Mouse (Mus musculus): ENCODE measurements around the gene Gpr139. TPM values are rescaled to one million over a fixed set of nuclear protein-coding genes. Genes with fewer than 3 reads are reported as not detected.

The Gpr139 gene
- total and polyA plus RNA-seq, 3 experiments: not detected

- Histone ChIP-seq H3K27me3 (ENCODE audit: control insufficient read depth, insufficient read depth, low read length) (peaks cover 1% of the 10 kb centered on the region; the same call in 1 of the 2 replicates), H3K27ac (no peak overlapping the region), H3K4me1 (ENCODE audit: control insufficient read depth, insufficient read depth, low read length) (no peaks in the 10 kb centered on the region), H3K36me3 (ENCODE audit: control insufficient read depth, insufficient read depth, low read length) (no peaks in the 10 kb centered on the region), H3K4me3 (no peak overlapping the region), H3K9ac (ENCODE audit: low read depth, low read length) (no peak overlapping the region), H3K79me2 (replicated peaks; ENCODE audit: control insufficient read depth, insufficient read depth, low read length) (no peaks in the 10 kb centered on the region)
- DNase-seq: no peak
- 6% methylated on average over 23 of the region's 23 CpGs for WGBS
- TF ChIP-seq CTCF (IDR thresholded peaks at IDR 0.05) (no peak), EP300 (IDR thresholded peaks at IDR 0.05; ENCODE audit: insufficient read depth, low read depth, low read length) (no peak), POLR2A (IDR thresholded peaks at IDR 0.05; ENCODE audit: insufficient read depth, low read depth, low read length) (no peak)
- intact Hi-C loops (cut with DNase I): no loop called here
These were observed 958 bp upstream of the Gpr139 start for GRCm38 (mm10) chr7:119185181-119185940.

DNA sequence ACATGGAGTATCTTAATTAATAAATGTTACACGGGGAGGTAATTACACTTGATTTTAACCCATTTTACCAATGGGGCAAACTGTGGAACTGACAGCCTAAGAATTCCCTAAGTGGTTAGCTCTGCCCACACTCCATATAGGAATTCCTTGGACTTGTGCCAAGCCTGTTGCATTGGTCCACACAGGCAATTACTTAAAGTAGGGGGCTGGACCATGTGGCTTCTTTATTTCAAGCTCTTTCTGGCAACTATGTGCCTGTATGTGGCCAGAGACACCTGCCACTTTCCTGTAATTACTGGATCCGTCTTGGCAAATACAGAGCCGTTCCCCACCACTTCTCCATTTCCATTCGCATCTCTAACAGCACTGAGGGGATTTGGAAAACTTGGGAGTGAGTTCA is 3.4 kb downstream of the Gpr139 start:
- intact Hi-C loops (cut with DNase I): no loop called here
- H3K27me3 ChIP-seq (ENCODE audit: control insufficient read depth, insufficient read depth, low read length): peaks cover 1% of the 10 kb centered on the region; the same call in 1 of the 2 replicates
- 64% methylated on average over 4 of the region's 4 CpGs for WGBS
- no peak overlapping the region for H3K9ac ChIP-seq (ENCODE audit: low read depth, low read length)
- DNase-seq: no peak
- no peaks in the 10 kb centered on the region for H3K79me2 ChIP-seq (replicated peaks; ENCODE audit: control insufficient read depth, insufficient read depth, low read length)
- no peaks in the 10 kb centered on the region for H3K4me1 ChIP-seq (ENCODE audit: control insufficient read depth, insufficient read depth, low read length)
- H3K4me3 ChIP-seq: no peak overlapping the region
- no peak for TF ChIP-seq EP300 (IDR thresholded peaks at IDR 0.05; ENCODE audit: insufficient read depth, low read depth, low read length)
- TF ChIP-seq POLR2A (IDR thresholded peaks at IDR 0.05; ENCODE audit: insufficient read depth, low read depth, low read length): no peak
- no peak for TF ChIP-seq CTCF (IDR thresholded peaks at IDR 0.05)
- no peaks in the 10 kb centered on the region for H3K36me3 ChIP-seq (ENCODE audit: control insufficient read depth, insufficient read depth, low read length)
- H3K27ac ChIP-seq: no peak overlapping the region

- H3K79me2 ChIP-seq (replicated peaks; ENCODE audit: control insufficient read depth, insufficient read depth, low read length): no peaks in the 10 kb centered on the region
- H3K27ac ChIP-seq: no peak overlapping the region
- no peaks in the 10 kb centered on the region for H3K4me1 ChIP-seq (ENCODE audit: control insufficient read depth, insufficient read depth, low read length)
- no peak for DNase-seq
- H3K9ac ChIP-seq (ENCODE audit: low read depth, low read length): no peak overlapping the region
- TF ChIP-seq POLR2A (IDR thresholded peaks at IDR 0.05; ENCODE audit: insufficient read depth, low read depth, low read length): no peak
- TF ChIP-seq CTCF (IDR thresholded peaks at IDR 0.05): no peak
- TF ChIP-seq EP300 (IDR thresholded peaks at IDR 0.05; ENCODE audit: insufficient read depth, low read depth, low read length): no peak
- H3K36me3 ChIP-seq (ENCODE audit: control insufficient read depth, insufficient read depth, low read length): no peaks in the 10 kb centered on the region
- H3K4me3 ChIP-seq: no peak overlapping the region
- WGBS: 82% methylated on average over 3 of the region's 3 CpGs
- intact Hi-C loops (cut with DNase I): no loop called here
- H3K27me3 ChIP-seq (ENCODE audit: control insufficient read depth, insufficient read depth, low read length): 0 out of 2 replicates have a peak, but pooled peaks cover 2% of the 10 kb centered on the region
These were observed 24.4 kb downstream of the Gpr139 start for GRCm38 (mm10) chr7:119160015-119160414.

GRCm38 (mm10) chr7:119111771-119112170 is 72.6 kb downstream of the Gpr139 start:
- no peak for DNase-seq
- Histone ChIP-seq H3K79me2 (replicated peaks; ENCODE audit: control insufficient read depth, insufficient read depth, low read length) (no peaks in the 10 kb centered on the region), H3K36me3 (ENCODE audit: control insufficient read depth, insufficient read depth, low read length) (no peaks in the 10 kb centered on the region), H3K27ac (no peak overlapping the region), H3K9ac (ENCODE audit: low read depth, low read length) (no peak overlapping the region), H3K4me3 (no peak overlapping the region), H3K27me3 (ENCODE audit: control insufficient read depth, insufficient read depth, low read length) (no peaks in the 10 kb centered on the region), H3K4me1 (ENCODE audit: control insufficient read depth, insufficient read depth, low read length) (no peaks in the 10 kb centered on the region)
- intact Hi-C loops (cut with DNase I): no loop called here
- TF ChIP-seq EP300 (IDR thresholded peaks at IDR 0.05; ENCODE audit: insufficient read depth, low read depth, low read length): no peak
- TF ChIP-seq CTCF (IDR thresholded peaks at IDR 0.05): no peak
- no peak for TF ChIP-seq POLR2A (IDR thresholded peaks at IDR 0.05; ENCODE audit: insufficient read depth, low read depth, low read length)
- 63% methylated on average over 8 of the region's 8 CpGs for WGBS

DNA sequence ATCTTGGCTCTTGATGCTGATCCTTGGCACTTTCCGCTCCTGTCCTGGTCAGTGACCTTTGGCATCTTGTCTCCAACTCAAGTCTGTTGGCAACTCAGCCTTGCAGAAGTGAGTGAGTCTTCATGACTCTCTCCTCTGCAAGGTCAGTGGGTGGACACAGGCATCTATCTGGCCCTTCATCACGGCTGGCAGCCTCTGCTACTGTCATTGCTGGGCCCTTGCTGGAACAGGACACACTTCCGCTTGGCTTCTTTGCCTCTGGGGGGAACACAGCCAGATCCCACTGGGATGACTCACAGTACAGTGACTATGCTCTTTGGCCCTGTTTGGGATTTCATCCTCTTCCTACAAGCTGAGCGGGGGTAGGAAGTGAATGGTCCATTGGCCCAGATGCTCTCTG is 78.5 kb downstream of the Gpr139 start:
- intact Hi-C loops (cut with DNase I): no loop called here
- H3K4me3 ChIP-seq: no peak overlapping the region

GRCm38 (mm10) chr7:119096583-119096982 is 87.8 kb downstream of the Gpr139 start:
- no peak overlapping the region for H3K27ac ChIP-seq
- intact Hi-C loops (cut with DNase I): no loop called here
- no peak overlapping the region for H3K4me3 ChIP-seq
- WGBS: 66% methylated on average over 3 of the region's 3 CpGs
- no peaks in the 10 kb centered on the region for H3K79me2 ChIP-seq (replicated peaks; ENCODE audit: control insufficient read depth, insufficient read depth, low read length)
- no peak for TF ChIP-seq CTCF (IDR thresholded peaks at IDR 0.05)
- TF ChIP-seq POLR2A (IDR thresholded peaks at IDR 0.05; ENCODE audit: insufficient read depth, low read depth, low read length): no peak
- TF ChIP-seq EP300 (IDR thresholded peaks at IDR 0.05; ENCODE audit: insufficient read depth, low read depth, low read length): no peak
- H3K9ac ChIP-seq (ENCODE audit: low read depth, low read length): no peak overlapping the region
- DNase-seq: no peak
- no peaks in the 10 kb centered on the region for H3K36me3 ChIP-seq (ENCODE audit: control insufficient read depth, insufficient read depth, low read length)
- H3K27me3 ChIP-seq (ENCODE audit: control insufficient read depth, insufficient read depth, low read length): no peaks in the 10 kb centered on the region
- H3K4me1 ChIP-seq (ENCODE audit: control insufficient read depth, insufficient read depth, low read length): no peaks in the 10 kb centered on the region

More for the DNA sequence above, 78.5 kb downstream of the Gpr139 start:
- 58% methylated on average over 4 of the region's 4 CpGs for WGBS
- Histone ChIP-seq H3K9ac (ENCODE audit: low read depth, low read length) (no peak overlapping the region), H3K79me2 (replicated peaks; ENCODE audit: control insufficient read depth, insufficient read depth, low read length) (no peaks in the 10 kb centered on the region), H3K27me3 (ENCODE audit: control insufficient read depth, insufficient read depth, low read length) (no peaks in the 10 kb centered on the region), H3K27ac (no peak overlapping the region), H3K4me1 (ENCODE audit: control insufficient read depth, insufficient read depth, low read length) (no peaks in the 10 kb centered on the region), H3K36me3 (ENCODE audit: control insufficient read depth, insufficient read depth, low read length) (no peaks in the 10 kb centered on the region)
- TF ChIP-seq EP300 (IDR thresholded peaks at IDR 0.05; ENCODE audit: insufficient read depth, low read depth, low read length) (no peak), POLR2A (IDR thresholded peaks at IDR 0.05; ENCODE audit: insufficient read depth, low read depth, low read length) (no peak), CTCF (IDR thresholded peaks at IDR 0.05) (no peak)
- no peak for DNase-seq

Other genes with a start within 250 kb of the Gpr139 start
- gene Gprc5b, start 189.4 kb downstream of the Gpr139 start, total RNA-seq (2021): 10 to 100 TPM; 11.3 to 11.6 TPM
- gene Gprc5b, start 189.4 kb downstream of the Gpr139 start, polyA plus RNA-seq (2012; rRNA removed): 20.4 and 24.0 TPM in 2 replicates

All from heart, adult 2 months (tissue).